Mouse (Mus musculus) neutrophil, adult 5-6 weeks (primary cell): ENCODE results near the gene Atn1. TPM values are rescaled to one million over a fixed set of nuclear protein-coding genes. Genes with fewer than 3 reads are reported as not detected.

Experiments
- ATAC-seq: fragments of 151-379, 151-347 bp; 2 replicates; pipeline ENCODE4 v1.8.0; 2017; ENCODE audit warnings: mild to moderate bottlenecking, moderate TSS enrichment; ENCODE audit not compliant: insufficient number of reproducible peaks, poor library complexity, low FRiP score, severe bottlenecking; ENCODE audit errors: extremely low read depth
- total RNA-seq: library from RNA; stranded (forward); fragments of 200-1000 nt; gene quantifications from 2 replicates; pipeline ENCODE4 v1.2.3, GENCODE M21; 2017

The Atn1 gene
- total RNA-seq, 1 experiment from 2014 or later = 11.6 TPM

DNA sequence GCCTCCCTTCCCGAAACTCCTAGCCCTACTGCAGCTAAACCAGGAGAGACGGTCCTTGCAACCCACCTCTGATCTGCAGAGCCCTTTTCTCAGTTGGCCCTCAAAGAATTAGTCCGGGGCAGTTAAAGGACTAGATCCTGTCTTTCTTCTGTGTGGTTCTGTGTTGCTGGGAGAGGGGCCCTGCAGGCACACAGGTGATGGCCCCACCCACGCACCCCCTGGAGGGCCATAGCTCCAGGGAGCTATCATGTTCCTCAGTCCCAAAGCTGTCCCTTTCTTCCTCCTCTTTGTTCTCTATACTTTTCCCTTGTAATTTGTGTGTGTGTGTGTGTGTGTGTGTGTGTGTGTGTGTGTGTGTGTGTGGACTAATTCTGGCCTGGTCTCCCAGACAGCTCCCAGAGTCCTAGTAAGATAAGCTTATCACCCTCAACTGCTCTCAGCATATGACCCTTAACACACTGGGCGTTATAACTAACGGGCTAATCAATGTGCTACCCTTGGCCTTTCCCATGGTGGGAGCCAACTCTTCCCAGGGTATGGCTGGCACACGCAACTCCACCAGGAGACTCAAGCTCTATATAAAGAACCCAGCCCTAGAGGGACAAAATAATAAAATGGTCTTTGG, 36.9 kb downstream of the Atn1 start:
- ATAC-seq = no peak

DNA sequence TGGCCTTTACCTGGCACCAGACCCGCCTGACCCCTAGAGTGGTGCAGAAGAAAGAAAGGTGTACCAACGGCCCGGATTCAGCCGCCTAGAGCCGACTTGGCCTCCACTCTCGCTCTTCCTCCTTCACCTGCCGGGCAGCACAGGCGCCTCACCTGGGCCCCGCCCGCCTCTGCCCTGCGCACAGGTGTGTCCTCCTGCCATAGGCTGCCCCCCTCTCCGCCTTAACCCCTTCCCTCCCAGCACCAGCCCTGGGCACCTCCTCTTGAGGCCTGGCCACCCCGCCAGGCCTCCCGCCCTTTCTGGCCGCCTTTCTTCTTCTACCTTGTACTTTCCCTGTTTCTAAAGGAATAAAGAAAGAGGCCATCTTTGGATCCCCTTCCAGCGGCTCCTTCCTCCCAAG, 37.6 kb downstream of the Atn1 start:
- no peak for ATAC-seq

- no peak for ATAC-seq
Measured at GRCm38 (mm10) chr6:124717968-124718367, 38.4 kb downstream of the Atn1 start.

DNA sequence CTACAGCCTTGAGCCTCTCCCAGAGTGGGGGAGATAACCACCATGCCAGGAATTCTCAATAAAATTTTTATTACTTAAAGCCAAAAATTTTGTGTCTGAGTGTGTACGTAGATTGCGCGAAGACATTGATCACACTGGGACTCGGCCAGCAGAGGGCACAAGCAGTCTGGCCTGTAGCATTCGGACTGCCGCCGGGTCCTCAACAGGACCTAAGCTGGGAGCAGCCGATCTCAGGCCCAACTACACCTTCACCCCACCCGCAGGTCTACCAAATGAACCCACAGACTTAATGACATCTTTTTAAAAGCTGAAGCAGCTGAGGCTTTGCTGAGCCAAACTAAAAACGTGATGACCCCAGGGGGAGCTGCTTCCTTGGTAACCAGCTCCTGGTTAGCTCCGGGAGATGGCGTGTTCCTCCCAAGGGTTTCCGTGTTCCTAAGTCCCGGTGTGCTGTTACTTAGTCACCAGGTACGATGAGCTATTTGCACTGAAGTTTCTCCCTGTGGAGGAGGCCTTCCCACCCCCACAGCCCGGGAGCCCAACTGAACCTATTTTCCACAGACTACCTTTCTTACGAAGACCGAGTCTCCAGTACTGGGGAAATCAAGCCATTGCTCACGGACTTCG, 39.3 kb downstream of the Atn1 start:
- ATAC-seq = peak; percentile 57

DNA sequence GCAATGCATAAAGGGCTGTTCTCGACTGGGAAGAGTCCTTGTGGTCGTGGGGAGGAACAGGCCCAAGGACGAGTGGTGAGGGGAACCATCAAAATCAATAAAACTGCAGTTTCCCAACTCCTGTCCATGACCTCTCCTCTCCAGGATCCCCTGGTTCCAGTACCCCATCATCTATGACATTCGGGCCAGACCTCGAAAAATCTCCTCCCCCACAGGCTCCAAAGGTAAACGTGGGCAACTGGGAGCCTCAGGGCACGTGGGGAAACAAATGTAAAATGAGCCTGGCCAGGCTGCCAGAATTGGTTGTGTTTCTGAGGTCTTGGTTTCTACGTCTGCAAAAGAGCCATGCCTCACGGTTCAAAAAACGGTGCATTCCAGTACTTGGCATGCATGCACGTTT, 43.4 kb downstream of the Atn1 start:
- no peak for ATAC-seq

GRCm38 (mm10) chr6:124711824-124712782, 44.2 kb downstream of the Atn1 start, which contains the start of the genes Emg1 and Phb2:
Gene Emg1 (minus strand): TSS chr6:124712178.
Gene Phb2 (plus strand): TSS chr6:124712336.
- ATAC-seq = peak; percentile 97

- ATAC-seq = no peak
Measured at GRCm38 (mm10) chr6:124708289-124708889, 47.9 kb downstream of the Atn1 start.

DNA sequence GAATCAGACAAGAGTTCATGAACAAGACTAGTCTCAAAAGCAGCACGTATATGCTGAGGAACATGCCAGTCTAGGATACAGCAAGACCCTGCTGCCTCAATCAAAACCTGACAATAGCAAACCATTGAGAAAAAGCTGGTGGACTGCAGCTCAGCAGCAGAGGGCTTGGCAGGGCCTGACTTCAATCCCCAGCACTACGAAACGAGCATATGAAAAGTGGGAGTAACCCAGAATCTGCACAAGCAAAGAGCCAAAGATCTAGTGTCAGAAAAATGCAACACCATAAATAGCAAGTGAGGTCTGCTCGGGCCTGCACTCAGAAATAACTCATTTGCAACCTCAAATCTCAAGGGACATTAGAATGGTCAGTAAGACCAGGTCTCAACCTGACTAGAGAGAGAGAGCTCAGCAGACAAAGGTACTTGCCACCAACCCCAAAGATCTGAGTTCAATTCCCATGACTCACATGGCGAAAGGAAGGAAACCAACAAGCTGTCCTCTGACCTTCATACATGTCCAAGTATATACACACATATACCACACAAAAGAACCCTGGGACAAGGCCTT, 50.2 kb downstream of the Atn1 start:
- ATAC-seq = no peak

GRCm38 (mm10) chr6:124704417-124704816, 51.9 kb downstream of the Atn1 start:
- ATAC-seq = no peak

DNA sequence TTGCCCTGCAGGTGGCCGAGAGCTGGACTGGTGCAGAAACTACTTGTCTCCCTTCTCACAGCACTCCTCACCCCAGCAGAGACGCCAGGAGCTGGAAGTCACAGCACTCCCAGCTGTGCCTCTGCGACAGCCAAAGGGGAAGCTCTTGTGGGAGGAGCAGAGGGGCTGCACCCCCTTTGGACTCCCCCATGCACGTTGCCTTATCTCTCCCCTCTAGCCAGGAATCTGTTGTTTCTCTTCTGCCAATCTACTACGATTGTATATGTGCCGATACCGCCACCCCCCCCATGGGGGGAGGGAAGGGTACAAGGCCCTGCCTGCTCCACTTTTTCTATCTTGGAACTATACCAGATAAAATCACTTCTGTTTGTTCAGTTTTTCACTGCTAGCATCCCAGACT, 52.5 kb downstream of the Atn1 start:
- ATAC-seq = no peak

DNA sequence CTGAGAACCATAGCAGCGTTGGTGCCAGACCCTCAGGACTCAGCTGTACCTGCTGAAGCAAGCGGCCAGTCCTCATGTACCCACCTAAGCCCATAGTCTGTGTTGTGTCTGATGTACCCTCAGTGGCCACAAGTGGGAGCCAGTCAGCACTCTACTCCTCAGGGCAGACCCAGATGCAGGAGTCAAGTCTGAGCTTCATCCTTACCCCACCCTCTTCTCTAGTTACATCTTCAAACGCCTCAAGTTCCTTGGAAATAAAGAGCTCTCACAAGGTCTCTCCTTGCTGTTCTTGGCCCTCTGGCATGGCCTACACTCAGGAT, 53.6 kb downstream of the Atn1 start:
- peak; percentile 88 for ATAC-seq

GRCm38 (mm10) chr6:124702102-124702783, 54.1 kb downstream of the Atn1 start:
- ATAC-seq = no peak

- no peak for ATAC-seq
Measured at GRCm38 (mm10) chr6:124701338-124701737, 55.0 kb downstream of the Atn1 start.

DNA sequence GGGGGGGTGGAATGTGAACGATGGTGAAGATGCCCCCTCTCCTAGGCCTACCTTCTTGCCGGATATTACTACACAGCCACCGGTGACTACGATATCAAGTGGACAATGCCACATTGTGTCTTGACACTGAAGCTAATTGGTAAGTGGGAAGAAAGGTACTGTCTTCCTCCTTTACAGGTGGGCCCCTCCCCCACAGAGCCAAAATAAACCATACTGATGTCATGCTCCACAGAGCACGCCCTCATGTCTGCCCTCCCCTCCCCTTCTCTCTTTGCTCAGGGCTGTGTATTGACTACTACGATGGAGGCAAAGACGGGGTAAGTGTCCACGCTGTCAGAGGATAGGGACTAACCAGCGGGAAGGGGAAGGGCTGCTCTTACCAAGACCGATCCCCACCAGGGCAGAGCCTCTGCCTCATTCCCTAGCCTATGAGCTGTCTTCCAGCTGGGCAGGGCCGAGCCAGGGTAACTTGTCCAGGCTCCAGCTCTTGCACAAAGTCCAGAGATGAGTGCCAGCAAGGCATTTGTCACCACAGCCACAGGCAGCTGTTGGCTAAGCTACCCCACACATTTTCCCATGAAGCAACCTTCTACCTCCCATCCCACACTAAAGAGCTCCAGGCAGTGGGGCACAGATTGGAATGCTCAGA, 56.2 kb downstream of the Atn1 start:
- no peak for ATAC-seq

DNA sequence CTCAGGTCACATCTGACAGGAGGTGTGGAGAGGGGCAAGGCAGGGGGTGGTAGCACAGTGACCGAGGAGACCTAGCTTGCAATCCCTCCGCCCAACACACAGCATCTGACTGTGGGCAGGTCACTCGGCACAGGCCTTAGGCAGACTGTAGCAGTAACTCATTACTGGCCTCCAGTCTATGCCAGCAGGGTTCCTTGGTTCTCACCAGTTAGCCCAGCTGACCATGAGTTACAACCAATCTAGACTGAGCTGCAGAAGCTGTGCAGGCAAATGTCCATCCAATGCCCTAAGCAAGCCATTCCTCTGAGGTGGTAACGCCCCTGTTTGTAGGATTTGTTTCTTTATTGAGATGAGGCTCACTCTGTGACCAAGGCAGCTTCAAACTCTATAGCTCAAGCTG, 57.0 kb downstream of the Atn1 start:
- no peak for ATAC-seq

DNA sequence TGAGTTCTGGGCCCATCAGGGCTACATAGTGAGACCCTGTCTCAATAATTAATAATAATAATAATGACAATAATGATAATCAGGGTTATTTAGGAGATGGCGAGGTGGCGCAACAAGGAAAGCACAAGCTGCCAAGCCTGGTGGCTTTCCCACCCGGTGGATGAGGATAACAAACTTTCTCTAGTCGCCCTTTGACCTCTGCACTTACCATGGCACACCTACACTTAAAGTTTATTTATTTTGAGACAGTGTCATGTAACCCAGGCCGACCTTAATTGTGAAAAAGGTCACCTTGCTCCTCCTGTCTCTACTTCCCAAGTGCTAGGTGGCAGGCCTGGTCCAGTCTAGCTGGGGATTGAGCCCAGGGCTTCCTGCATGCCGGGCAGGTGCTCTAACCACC, 57.6 kb downstream of the Atn1 start:
- ATAC-seq = no peak

DNA sequence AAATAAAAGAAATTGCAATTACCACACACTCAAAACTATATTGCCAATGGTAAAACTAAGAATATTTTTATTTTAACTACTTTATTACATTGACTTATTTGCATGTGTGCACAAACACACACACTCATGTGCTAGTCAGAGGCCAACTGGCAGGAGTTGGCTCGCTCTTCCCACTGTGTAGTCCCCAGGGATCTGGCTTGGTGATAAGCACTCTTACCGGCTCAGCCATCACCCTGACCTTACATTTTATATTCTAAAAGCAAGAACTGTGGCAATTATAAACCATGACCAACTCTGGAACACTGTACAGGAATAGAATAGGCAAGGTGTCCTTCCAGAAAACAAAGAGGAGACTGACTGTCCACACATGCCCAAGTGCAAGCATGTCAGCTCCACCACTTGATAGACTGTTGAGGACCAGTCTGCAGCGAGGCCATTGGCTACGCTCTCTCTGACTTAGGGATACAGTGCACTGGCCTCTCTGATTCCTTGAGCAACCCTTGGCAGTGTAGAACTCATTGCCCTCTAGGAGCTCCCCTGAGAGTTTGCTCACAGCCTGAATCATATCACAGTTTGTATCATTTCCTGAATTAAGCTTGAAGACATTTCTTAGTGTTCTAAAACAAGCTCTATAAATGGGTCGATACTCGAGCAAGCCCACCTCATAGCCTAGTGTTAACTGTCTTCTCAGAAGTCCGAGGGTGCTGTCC, 59.7 kb downstream of the Atn1 start:
- no peak for ATAC-seq
